Mouse (Mus musculus): ENCODE data around the gene Ptpn5.

The Ptpn5 gene

GRCm38 (mm10) chr7:47133331-47133730 lies at the start of gene Ptpn5:
Gene Ptpn5 (minus strand): TSS chr7:47133684.
- in situ Hi-C loops (cut with MboI, MseI), result loop anchor here (25.0 kb wide), 1 partner anchor 1804 kb away; no protein-coding TSS in a partner anchor

GRCm38 (mm10) chr7:47170814-47171213 lies 37.3 kb upstream of the Ptpn5 start:
- in situ Hi-C loops (cut with MboI, MseI), result no loop called here

- in situ Hi-C loops (cut with MboI, MseI), result no loop called here
These were observed 31.5 kb upstream of the Ptpn5 start for GRCm38 (mm10) chr7:47165028-47165427.

- in situ Hi-C loops (cut with MboI, MseI), result no loop called here
These were observed 29.7 kb upstream of the Ptpn5 start for GRCm38 (mm10) chr7:47163203-47163602.

GRCm38 (mm10) chr7:47158451-47158850 lies 25.0 kb upstream of the Ptpn5 start:
- in situ Hi-C loops (cut with MboI, MseI), result no loop called here

- in situ Hi-C loops (cut with MboI, MseI), result no loop called here
These were observed 24.3 kb upstream of the Ptpn5 start for GRCm38 (mm10) chr7:47157743-47158142.

- in situ Hi-C loops (cut with MboI, MseI), result no loop called here
These were observed 22.4 kb upstream of the Ptpn5 start for GRCm38 (mm10) chr7:47155849-47156248.

- in situ Hi-C loops (cut with MboI, MseI), result no loop called here
These were observed 21.9 kb upstream of the Ptpn5 start for GRCm38 (mm10) chr7:47155396-47155795.

GRCm38 (mm10) chr7:47150420-47151061 lies 17.1 kb upstream of the Ptpn5 start:
- in situ Hi-C loops (cut with MboI, MseI), result loop anchor here (5.0 kb wide), 2 partner anchors 128 to 183 kb away; no protein-coding TSS in a partner anchor

- in situ Hi-C loops (cut with MboI, MseI), result loop anchor here (25.0 kb wide), 1 partner anchor 1789 kb away; no protein-coding TSS in a partner anchor
These were observed 14.8 kb upstream of the Ptpn5 start for GRCm38 (mm10) chr7:47148298-47148697.

- in situ Hi-C loops (cut with MboI, MseI), result loop anchor here (25.0 kb wide), 1 partner anchor 1791 kb away; no protein-coding TSS in a partner anchor
These were observed 12.7 kb upstream of the Ptpn5 start for GRCm38 (mm10) chr7:47146034-47146812.

- in situ Hi-C loops (cut with MboI, MseI), result loop anchor here (5.0 to 25.0 kb wide), 2 partner anchors 62 to 1793 kb away; no protein-coding TSS in a partner anchor
These were observed 10.8 kb upstream of the Ptpn5 start for GRCm38 (mm10) chr7:47144299-47144698.

GRCm38 (mm10) chr7:47139823-47140325 lies 6.4 kb upstream of the Ptpn5 start:
- in situ Hi-C loops (cut with MboI, MseI), result loop anchor here (5.0 to 25.0 kb wide), 2 partner anchors 58 to 1797 kb away; no protein-coding TSS in a partner anchor

- in situ Hi-C loops (cut with MboI, MseI), result loop anchor here (25.0 kb wide), 1 partner anchor 1803 kb away; no protein-coding TSS in a partner anchor
These were observed 1.1 kb upstream of the Ptpn5 start for GRCm38 (mm10) chr7:47134570-47134969.

GRCm38 (mm10) chr7:47132931-47133260 lies 588 bp downstream of the Ptpn5 start:
- in situ Hi-C loops (cut with MboI, MseI), result loop anchor here (25.0 kb wide), 1 partner anchor 1804 kb away; no protein-coding TSS in a partner anchor

- in situ Hi-C loops (cut with MboI, MseI), result loop anchor here (25.0 kb wide), 1 partner anchor 1805 kb away; no protein-coding TSS in a partner anchor
These were observed 1.1 kb downstream of the Ptpn5 start for GRCm38 (mm10) chr7:47132180-47132930.

GRCm38 (mm10) chr7:47131840-47132179 lies 1.7 kb downstream of the Ptpn5 start:
- in situ Hi-C loops (cut with MboI, MseI), result loop anchor here (25.0 kb wide), 1 partner anchor 1805 kb away; no protein-coding TSS in a partner anchor

GRCm38 (mm10) chr7:47131258-47131657 lies 2.2 kb downstream of the Ptpn5 start:
- in situ Hi-C loops (cut with MboI, MseI), result loop anchor here (25.0 kb wide), 1 partner anchor 1806 kb away; no protein-coding TSS in a partner anchor

GRCm38 (mm10) chr7:47122026-47122425 lies 11.5 kb downstream of the Ptpn5 start:
- in situ Hi-C loops (cut with MboI, MseI), result no loop called here

GRCm38 (mm10) chr7:47116666-47117065 lies 16.8 kb downstream of the Ptpn5 start:
- in situ Hi-C loops (cut with MboI, MseI), result no loop called here

GRCm38 (mm10) chr7:47115491-47115890 lies 18.0 kb downstream of the Ptpn5 start:
- in situ Hi-C loops (cut with MboI, MseI), result no loop called here

All from regulatory T cell (primary cell).